Mouse (Mus musculus) midbrain, embryonic 14.5 days (tissue): ENCODE measurements around the gene Slc10a7. TPM values are rescaled to one million over a fixed set of nuclear protein-coding genes. Genes with fewer than 3 reads are reported as not detected.

Experiments
- ATAC-seq: fragments of 200-750 bp; cut with Nextera tagmentation; 2 replicates; pipeline ENCODE4 v1.8.0; 2017; ENCODE audit warnings: moderate number of reproducible peaks, moderate library complexity; ENCODE audit not compliant: low FRiP score, low TSS enrichment
- DNase-seq: peaks from one replicate; pipeline ENCODE4 v3.0.0-alpha.2; 2015
- H3K27ac ChIP-seq: fragments of 300-500 bp; sonication (generic); replicated peaks from 2 replicates; pipeline ENCODE4 v1.5.1; 2014; ENCODE audit warnings: mild to moderate bottlenecking, low read depth, low read length, moderate library complexity
- H3K27me3 ChIP-seq: fragments of 300-500 bp; sonication (generic); 2 replicates; pipeline ENCODE4 v1.6.1; 2014; ENCODE audit warnings: low read length, control low read depth, mixed read lengths; ENCODE audit not compliant: control insufficient read depth, insufficient read depth
- H3K36me3 ChIP-seq: fragments of 300-500 bp; sonication (generic); 2 replicates; pipeline ENCODE4 v1.6.1; 2014; ENCODE audit warnings: low read length, control low read depth; ENCODE audit not compliant: control insufficient read depth, insufficient read depth
- H3K4me1 ChIP-seq: fragments of 300-500 bp; sonication (generic); 2 replicates; pipeline ENCODE4 v1.6.1; 2014; ENCODE audit warnings: mild to moderate bottlenecking, antibody characterized with exemption, low read length, control low read depth; ENCODE audit not compliant: control insufficient read depth, insufficient read depth
- H3K4me2 ChIP-seq: fragments of 300-500 bp; sonication (generic); 2 replicates; pipeline ENCODE4 v1.6.1; 2014; ENCODE audit warnings: mild to moderate bottlenecking, low read length, moderate library complexity
- H3K4me3 ChIP-seq: fragments of 300-500 bp; sonication (generic); replicated peaks from 2 replicates; pipeline ENCODE4 v1.5.1; 2014; ENCODE audit warnings: low read depth, low read length
- H3K9ac ChIP-seq: fragments of 300-500 bp; sonication (generic); replicated peaks from 2 replicates; pipeline ENCODE4 v1.6.1; 2014; ENCODE audit warnings: mild to moderate bottlenecking, low read length, moderate library complexity
- H3K9me3 ChIP-seq: fragments of 300-500 bp; sonication (generic); 2 replicates; pipeline ENCODE4 v1.6.1; 2016; ENCODE audit warnings: low read length, control low read depth, mixed read lengths; ENCODE audit not compliant: control insufficient read depth
- WGBS: fragments of 180-500 bp; shearing (Covaris S2); extraction: QIAGEN DNeasy Blood & Tissue Kit; methylation state at CpG from one replicate; pipeline ENCODE4 v1.1.7; 2014; 5-methylcytosine and 5-hydroxymethylcytosine counted together
- polyA plus RNA-seq: library from polyadenylated mRNA; unstranded; fragments of >200 nt; fragmentation: Nextera tagmentation; extraction: Ambion mirVana; gene quantifications from 2 replicates; pipeline ENCODE4 v1.2.1, GENCODE M21; 2014

Slc10a7 gene
- polyA plus RNA-seq, 1 experiment from 2014 or later: 9.7 TPM

GRCm38 (mm10) chr8:78622362-78622761, 113.2 kb downstream of the Slc10a7 start:
- H3K4me3 ChIP-seq: no peak overlapping the region
- no peak overlapping the region for H3K4me2 ChIP-seq
- no peaks in the 10 kb centered on the region for H3K27me3 ChIP-seq
- DNase-seq: no peak
- H3K4me1 ChIP-seq: peaks cover 11% of the 10 kb centered on the region
- no peak overlapping the region for H3K9ac ChIP-seq
- ATAC-seq: no peak
- WGBS: 91% methylated on average over 4 of the region's 4 CpGs
- H3K9me3 ChIP-seq: no peaks in the 10 kb centered on the region
- H3K27ac ChIP-seq: no peak overlapping the region
- H3K36me3 ChIP-seq: no peaks in the 10 kb centered on the region

DNA sequence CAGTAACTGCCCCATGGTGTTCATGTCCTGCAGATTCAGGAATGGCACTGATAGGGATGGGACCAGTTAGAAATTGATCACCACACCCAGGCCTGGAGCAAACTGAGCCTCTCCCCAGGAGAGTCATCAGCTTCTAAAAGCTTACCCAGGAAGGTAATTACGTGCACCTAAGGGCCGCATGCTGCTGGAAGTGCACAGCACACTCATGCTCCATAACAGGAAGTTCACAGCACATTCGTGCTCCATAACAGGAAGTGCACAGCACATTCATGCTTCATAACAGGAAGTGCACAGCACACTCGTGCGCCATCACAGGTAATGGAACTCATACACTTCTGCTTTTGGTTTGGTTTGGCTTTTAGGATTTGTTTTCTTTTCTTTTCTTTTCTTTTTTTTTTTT, 114.8 kb downstream of the Slc10a7 start:
- Histone ChIP-seq H3K27ac (no peak overlapping the region), H3K27me3 (no peaks in the 10 kb centered on the region), H3K4me2 (no peak overlapping the region), H3K9ac (no peak overlapping the region), H3K4me1 (peaks cover 17% of the 10 kb centered on the region), H3K9me3 (no peaks in the 10 kb centered on the region), H3K36me3 (no peaks in the 10 kb centered on the region), H3K4me3 (no peak overlapping the region)
- WGBS: 88% methylated on average over 5 of the region's 5 CpGs
- no peak for DNase-seq
- ATAC-seq: no peak

DNA sequence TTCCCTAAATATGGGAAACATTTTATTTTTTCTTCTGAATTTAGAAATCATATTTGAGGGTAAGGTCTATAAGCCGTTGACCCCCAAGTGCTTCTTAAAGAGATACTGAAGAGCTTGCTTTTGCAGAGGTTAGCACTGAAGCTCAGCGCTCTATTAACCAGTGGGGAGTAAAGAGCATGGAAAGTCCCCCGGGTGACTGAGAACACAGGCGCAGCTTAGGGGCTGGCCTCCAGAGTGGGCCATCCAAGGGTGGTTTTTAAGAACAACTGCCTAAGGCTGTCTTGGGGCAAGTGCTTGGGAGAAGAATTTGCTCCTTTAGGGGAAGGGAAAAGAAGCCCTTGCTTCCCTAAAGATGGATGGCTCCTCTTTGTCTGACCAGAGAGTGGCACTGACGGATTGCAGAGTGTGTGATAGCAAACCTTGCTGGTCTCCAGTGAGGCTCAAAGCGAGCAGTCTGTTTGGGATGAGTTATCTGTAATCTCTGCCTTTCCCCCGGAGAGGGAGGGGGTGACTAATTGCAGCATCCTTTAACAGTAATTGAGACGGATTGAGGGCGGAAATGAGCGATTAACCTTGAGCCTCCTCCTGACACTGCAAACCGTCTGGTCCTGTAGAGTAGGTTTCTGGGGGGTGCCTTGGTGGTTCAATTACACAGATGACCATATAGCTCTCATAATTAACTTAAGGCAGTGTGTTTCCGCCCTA, 115.7 kb downstream of the Slc10a7 start:
- Histone ChIP-seq H3K4me2 (no peak overlapping the region), H3K9ac (no peak overlapping the region), H3K4me3 (no peak overlapping the region), H3K36me3 (no peaks in the 10 kb centered on the region), H3K27me3 (no peaks in the 10 kb centered on the region), H3K27ac (no peak overlapping the region), H3K9me3 (no peaks in the 10 kb centered on the region), H3K4me1 (peaks cover 17% of the 10 kb centered on the region; the same call in 1 of the 2 replicates)
- 40% methylated on average over 12 of the region's 12 CpGs for WGBS
- DNase-seq: no peak
- ATAC-seq: no peak

- WGBS: 71% methylated on average over 5 of the region's 5 CpGs
- no peaks in the 10 kb centered on the region for H3K9me3 ChIP-seq
- H3K4me2 ChIP-seq: no peak overlapping the region
- no peak overlapping the region for H3K27ac ChIP-seq
- no peak for DNase-seq
- peaks cover 17% of the 10 kb centered on the region; the same call in 1 of the 2 replicates for H3K4me1 ChIP-seq
- H3K4me3 ChIP-seq: no peak overlapping the region
- H3K9ac ChIP-seq: no peak overlapping the region
- no peak for ATAC-seq
- H3K36me3 ChIP-seq: no peaks in the 10 kb centered on the region
- H3K27me3 ChIP-seq: no peaks in the 10 kb centered on the region
Measured at GRCm38 (mm10) chr8:78626632-78627031, 117.5 kb downstream of the Slc10a7 start.

- H3K9ac ChIP-seq: no peak overlapping the region
- no peak overlapping the region for H3K4me2 ChIP-seq
- H3K27me3 ChIP-seq: no peaks in the 10 kb centered on the region
- WGBS: 38% methylated on average over 9 of the region's 9 CpGs
- peaks cover 17% of the 10 kb centered on the region; the same call in 1 of the 2 replicates for H3K4me1 ChIP-seq
- no peaks in the 10 kb centered on the region for H3K9me3 ChIP-seq
- DNase-seq (no peak), ATAC-seq (no peak)
- H3K27ac ChIP-seq: no peak overlapping the region
- H3K36me3 ChIP-seq: no peaks in the 10 kb centered on the region
- no peak overlapping the region for H3K4me3 ChIP-seq
Measured at GRCm38 (mm10) chr8:78627793-78628192, 118.6 kb downstream of the Slc10a7 start.

DNA sequence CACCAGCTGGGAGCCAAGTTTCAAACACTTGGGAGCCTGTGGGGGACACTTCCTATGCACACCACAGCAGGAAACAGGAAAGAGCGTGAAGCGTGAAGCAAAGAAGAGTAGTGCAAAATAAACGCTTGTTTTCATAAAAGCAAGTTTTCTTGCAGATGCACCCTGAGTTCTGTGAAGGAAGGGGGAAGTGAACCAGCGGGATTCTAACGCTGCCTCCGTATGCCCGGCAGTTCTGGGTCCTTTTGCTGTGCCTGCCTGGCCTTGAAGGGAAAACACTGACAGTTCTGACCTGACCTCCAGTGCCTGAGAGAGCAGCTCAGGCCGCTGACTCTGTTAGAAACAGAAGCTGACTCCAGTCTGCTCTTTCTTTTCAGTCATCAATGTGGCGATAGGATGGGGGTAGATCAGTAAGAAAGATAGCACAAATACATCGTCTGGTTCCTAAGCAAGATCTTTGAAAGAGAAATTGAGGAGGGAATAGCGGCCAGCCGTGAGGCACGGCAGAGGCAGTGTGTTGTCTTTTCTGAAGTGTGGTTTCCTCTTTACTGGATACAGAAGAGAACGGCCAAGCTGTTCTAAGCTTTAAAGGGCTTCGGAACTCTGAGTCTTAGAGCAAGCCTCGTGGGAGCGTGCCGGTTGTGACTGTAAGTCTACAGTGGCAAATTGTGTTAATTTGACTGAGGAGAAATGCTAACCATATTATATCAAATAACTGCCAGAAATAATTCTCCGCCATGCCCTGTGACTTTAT, 121.4 kb downstream of the Slc10a7 start:
- ATAC-seq: no peak
- Histone ChIP-seq H3K27ac (peak overlapping the region; percentile 33; the same call in 1 of the 2 replicates), H3K9me3 (no peaks in the 10 kb centered on the region), H3K27me3 (no peaks in the 10 kb centered on the region), H3K4me3 (no peak overlapping the region), H3K4me1 (peaks cover 25% of the 10 kb centered on the region), H3K9ac (no peak overlapping the region), H3K4me2 (no peak overlapping the region), H3K36me3 (no peaks in the 10 kb centered on the region)
- 47% methylated on average over 19 of the region's 19 CpGs for WGBS
- DNase-seq: no peak

GRCm38 (mm10) chr8:78633012-78633411, 123.9 kb downstream of the Slc10a7 start:
- DNase-seq: peak; percentile 51
- WGBS: 9% methylated on average over 12 of the region's 12 CpGs
- 0 out of 2 replicates have a peak overlapping the region, but pooled peaks have one; percentile 14 for H3K4me2 ChIP-seq

GRCm38 (mm10) chr8:78634018-78634417, 124.9 kb downstream of the Slc10a7 start:
- WGBS: 42% methylated on average over 3 of the region's 3 CpGs
- DNase-seq (no peak), ATAC-seq (no peak)

More at GRCm38 (mm10) chr8:78633012-78633411, 123.9 kb downstream of the Slc10a7 start:
- Histone ChIP-seq H3K9me3 (no peaks in the 10 kb centered on the region), H3K27ac (no peak overlapping the region), H3K4me1 (peaks cover 16% of the 10 kb centered on the region), H3K9ac (no peak overlapping the region), H3K27me3 (no peaks in the 10 kb centered on the region), H3K36me3 (no peaks in the 10 kb centered on the region), H3K4me3 (no peak overlapping the region)
- ATAC-seq: no peak

More at GRCm38 (mm10) chr8:78634018-78634417, 124.9 kb downstream of the Slc10a7 start:
- H3K27ac ChIP-seq: no peak overlapping the region
- no peaks in the 10 kb centered on the region for H3K36me3 ChIP-seq
- no peaks in the 10 kb centered on the region for H3K9me3 ChIP-seq
- peaks cover 13% of the 10 kb centered on the region for H3K4me1 ChIP-seq
- H3K4me3 ChIP-seq: no peak overlapping the region
- H3K4me2 ChIP-seq: peak overlapping the region; percentile 41
- no peaks in the 10 kb centered on the region for H3K27me3 ChIP-seq
- no peak overlapping the region; the same call in 1 of the 2 replicates for H3K9ac ChIP-seq
